Mouse (Mus musculus) heart, embryonic 12.5 days (tissue): ENCODE measurements around the gene Clic1. TPM values are rescaled to one million over a fixed set of nuclear protein-coding genes. Genes with fewer than 3 reads are reported as not detected.

Experiments used
- ATAC-seq: fragments of 200-750 bp; cut with Nextera tagmentation; 2 replicates; pipeline ENCODE4 v1.8.0; 2017; ENCODE audit warnings: moderate TSS enrichment, moderate library complexity; ENCODE audit not compliant: insufficient number of reproducible peaks, low FRiP score
- H3K27ac ChIP-seq: fragments of 300-500 bp; sonication (generic); 2 replicates; pipeline ENCODE4 v1.5.1; 2016; ENCODE audit warnings: mild to moderate bottlenecking, moderate library complexity; ENCODE audit not compliant: poor library complexity, severe bottlenecking
- H3K27me3 ChIP-seq: fragments of 300-500 bp; sonication (generic); replicated peaks from 2 replicates; pipeline ENCODE4 v1.6.1; 2016; ENCODE audit warnings: mild to moderate bottlenecking, moderate library complexity
- H3K36me3 ChIP-seq: fragments of 300-500 bp; sonication (generic); 2 replicates; pipeline ENCODE4 v1.6.1; 2016; ENCODE audit warnings: mild to moderate bottlenecking, moderate library complexity
- H3K4me1 ChIP-seq: fragments of 300-500 bp; sonication (generic); replicated peaks from 2 replicates; pipeline ENCODE4 v1.6.1; 2016; ENCODE audit warnings: mild to moderate bottlenecking
- H3K4me2 ChIP-seq: fragments of 300-500 bp; sonication (generic); 2 replicates; pipeline ENCODE4 v1.6.1; 2016; ENCODE audit warnings: mild to moderate bottlenecking, moderate library complexity
- H3K4me3 ChIP-seq: fragments of 300-500 bp; sonication (generic); 2 replicates; pipeline ENCODE4 v1.5.1; 2016; ENCODE audit warnings: mild to moderate bottlenecking
- H3K9ac ChIP-seq: fragments of 300-500 bp; sonication (generic); 2 replicates; pipeline ENCODE4 v1.6.1; 2016; ENCODE audit warnings: mild to moderate bottlenecking, moderate library complexity
- H3K9me3 ChIP-seq: fragments of 300-500 bp; sonication (generic); replicated peaks from 2 replicates; pipeline ENCODE4 v1.6.1; 2016; ENCODE audit warnings: mild to moderate bottlenecking, moderate library complexity
- WGBS: fragments of 180-500 bp; shearing (Covaris S2); methylation state at CpG from one replicate; pipeline ENCODE4 v1.1.7; 2016; 5-methylcytosine and 5-hydroxymethylcytosine counted together
- polyA plus RNA-seq: library from polyadenylated mRNA; unstranded; fragments of >200 nt; fragmentation: Nextera tagmentation; extraction: Ambion mirVana; gene quantifications from 2 replicates; pipeline ENCODE4 v1.2.1, GENCODE M21; 2016

Gene Clic1
- polyA plus RNA-seq, 1 experiment from 2014 or later = 349 TPM

- WGBS = 77% methylated on average over 16 of the region's 16 CpGs
Measured at GRCm38 (mm10) chr17:35082841-35083576, 33.2 kb downstream of the Clic1 start.

DNA sequence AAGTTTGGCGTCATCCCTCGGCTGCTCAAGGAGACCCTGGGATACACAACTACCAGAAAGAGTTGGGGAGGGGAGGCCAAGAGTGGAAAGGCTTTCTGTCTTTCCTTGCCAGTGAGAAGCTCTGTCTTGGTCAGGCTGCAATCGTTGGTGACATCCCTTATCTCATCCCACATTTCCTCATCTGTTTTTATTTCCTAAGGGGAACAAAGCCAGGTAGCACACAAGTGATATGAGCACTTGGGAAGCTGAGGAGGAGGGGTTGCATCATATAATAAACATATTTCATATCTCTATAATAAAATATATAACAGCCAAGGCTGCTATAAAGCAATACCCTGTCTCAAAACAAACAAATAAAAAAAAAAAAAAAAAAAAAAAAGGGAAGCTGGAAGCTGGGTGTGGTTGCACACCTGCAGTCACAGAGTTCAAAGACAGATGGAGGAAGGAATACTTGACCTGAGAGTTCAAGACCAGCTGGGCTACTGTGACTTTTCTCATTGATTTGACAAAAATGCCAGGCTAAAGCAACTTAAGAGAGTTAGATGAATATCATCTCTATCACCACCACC, 34.2 kb downstream of the Clic1 start:
- Histone ChIP-seq H3K27ac (no peak overlapping the region), H3K9ac (no peak overlapping the region), H3K4me2 (no peak overlapping the region), H3K4me1 (peaks cover 23% of the 10 kb centered on the region), H3K27me3 (0 out of 2 replicates have a peak, but pooled peaks cover 9% of the 10 kb centered on the region), H3K9me3 (no peaks in the 10 kb centered on the region), H3K36me3 (no peaks in the 10 kb centered on the region), H3K4me3 (no peak overlapping the region)
- no peak for ATAC-seq
- WGBS = 45% methylated on average over 3 of the region's 3 CpGs

More at GRCm38 (mm10) chr17:35082841-35083576, 33.2 kb downstream of the Clic1 start:
- peaks cover 26% of the 10 kb centered on the region for H3K4me1 ChIP-seq
- H3K27me3 ChIP-seq = 0 out of 2 replicates have a peak, but pooled peaks cover 9% of the 10 kb centered on the region
- no peak for ATAC-seq
- no peaks in the 10 kb centered on the region for H3K9me3 ChIP-seq
- H3K9ac ChIP-seq = no peak overlapping the region
- H3K27ac ChIP-seq = no peak overlapping the region
- H3K36me3 ChIP-seq = no peaks in the 10 kb centered on the region
- H3K4me3 ChIP-seq = no peak overlapping the region
- H3K4me2 ChIP-seq = no peak overlapping the region

DNA sequence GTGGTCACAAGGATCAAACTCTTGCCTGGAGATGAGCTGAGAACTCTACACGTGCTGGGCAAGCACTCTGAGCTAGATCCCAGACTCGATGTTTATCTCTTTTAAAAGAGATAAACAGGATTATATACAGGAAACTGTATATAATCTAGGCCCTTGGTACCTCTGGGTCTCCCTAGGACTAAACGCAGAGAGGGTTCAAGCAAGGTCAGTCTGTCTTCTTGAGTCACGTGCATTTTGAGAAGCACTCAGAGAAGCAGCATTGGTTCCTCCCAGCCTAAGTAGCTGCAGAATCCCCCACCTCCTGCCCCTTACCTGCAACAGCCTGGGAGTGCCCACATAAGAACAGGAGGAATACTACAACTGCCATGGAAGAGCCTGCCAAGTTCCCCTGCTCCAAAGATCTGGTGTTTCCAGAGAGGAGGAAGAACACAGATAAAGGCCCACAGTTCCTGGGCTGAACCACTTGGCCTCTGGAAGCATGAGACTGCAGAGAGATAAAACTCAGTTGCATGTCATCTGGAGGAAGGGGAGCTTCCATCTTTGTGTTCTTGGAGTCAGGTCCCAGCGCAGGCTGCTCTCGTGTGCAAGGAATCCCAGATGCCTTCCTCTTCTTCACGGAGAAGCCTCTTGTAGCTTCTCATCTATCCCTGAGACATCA, 35.6 kb downstream of the Clic1 start, which contains the start of gene Ly6g6f:
Gene Ly6g6f, minus strand, starts transcription at position 403 of the 658 bp plus-strand sequence.
- peaks cover 18% of the 10 kb centered on the region for H3K4me1 ChIP-seq
- WGBS = 49% methylated on average over 7 of the region's 7 CpGs
- H3K36me3 ChIP-seq = 0 out of 2 replicates have a peak, but pooled peaks cover 1% of the 10 kb centered on the region
- H3K4me2 ChIP-seq = no peak within 1 kb of the TSS
- H3K9ac ChIP-seq = peak within 1 kb of the TSS; percentile 6; the same call in 1 of the 2 replicates
- no peaks in the 10 kb centered on the region for H3K9me3 ChIP-seq
- H3K4me3 ChIP-seq = no peak within 1 kb of the TSS
- H3K27me3 ChIP-seq = 0 out of 2 replicates have a peak, but pooled peaks cover 9% of the 10 kb centered on the region
- no peak within 1 kb of the TSS for H3K27ac ChIP-seq
- ATAC-seq = no peak

DNA sequence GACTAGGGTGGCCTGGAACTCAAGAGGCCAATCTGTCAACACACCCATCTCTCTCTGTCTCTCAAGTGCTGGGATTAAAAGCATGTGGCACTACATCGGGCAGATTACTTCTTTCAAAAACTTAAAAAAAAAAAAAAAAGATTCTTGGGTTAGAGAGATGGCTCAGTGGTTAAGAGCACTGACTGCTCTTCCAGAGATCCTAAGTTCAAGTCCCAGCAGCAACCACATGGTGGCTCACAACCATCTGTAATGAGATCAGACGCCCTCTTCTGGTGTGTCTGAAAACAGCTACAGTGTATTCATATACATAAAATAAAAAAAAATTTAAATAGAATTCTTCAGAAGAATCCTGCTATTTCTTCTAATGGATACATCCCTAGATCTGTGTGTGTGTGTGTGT, 38.4 kb downstream of the Clic1 start:
- no peak for ATAC-seq
- Histone ChIP-seq H3K4me2 (no peak overlapping the region), H3K9me3 (no peaks in the 10 kb centered on the region), H3K27ac (no peak overlapping the region), H3K9ac (no peak overlapping the region), H3K4me1 (peaks cover 19% of the 10 kb centered on the region), H3K36me3 (peaks cover 28% of the 10 kb centered on the region), H3K4me3 (no peak overlapping the region), H3K27me3 (no peaks in the 10 kb centered on the region)
- WGBS = 31% methylated on average over 2 of the region's 2 CpGs

DNA sequence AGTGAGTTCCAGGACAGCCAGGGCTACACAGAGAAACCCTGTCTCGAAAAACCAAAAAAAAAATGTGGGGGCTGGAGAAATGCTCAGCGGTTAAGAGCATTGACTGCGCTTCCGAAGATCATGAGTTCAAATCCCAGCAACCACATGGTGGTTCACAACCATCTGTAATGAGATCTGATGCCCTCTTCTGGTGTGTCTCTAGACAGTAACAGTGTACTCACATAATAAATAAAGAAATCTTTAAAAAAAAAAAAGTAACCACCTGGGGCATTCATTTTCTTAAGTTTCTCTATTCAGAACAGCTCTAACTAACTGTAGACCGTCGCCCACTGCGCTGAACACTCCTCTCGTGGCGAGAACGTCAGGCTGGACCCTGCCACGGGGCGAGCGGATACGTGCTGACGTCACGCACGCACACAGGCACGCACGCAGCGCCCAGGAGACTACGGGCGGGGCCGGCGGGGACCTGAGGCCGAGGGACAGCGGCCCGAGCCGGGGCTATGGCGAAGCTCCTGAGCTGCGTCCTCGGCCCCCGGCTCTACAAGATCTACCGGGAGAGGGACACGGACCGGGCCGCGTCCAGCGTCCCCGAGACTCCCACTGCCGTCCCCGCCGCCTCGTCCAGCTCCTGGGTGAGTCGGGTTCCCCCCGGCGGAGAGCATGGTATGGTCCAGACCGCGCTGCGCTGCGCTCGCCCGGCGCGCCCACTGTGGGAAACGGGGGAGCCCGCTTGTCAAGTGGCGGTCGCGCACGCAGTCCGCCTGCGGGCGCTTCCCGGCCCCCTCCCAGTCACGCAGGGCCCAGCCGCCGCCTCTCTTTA, 39.3 kb downstream of the Clic1 start, which contains the start of gene Abhd16a:
Gene Abhd16a, plus strand, starts transcription at position 439 of the 820 bp plus-strand sequence.
- Histone ChIP-seq H3K27ac (peak within 1 kb of the TSS; percentile 94), H3K4me1 (peaks cover 19% of the 10 kb centered on the region), H3K27me3 (no peaks in the 10 kb centered on the region), H3K4me2 (peak within 1 kb of the TSS; percentile 72), H3K4me3 (peak within 1 kb of the TSS; percentile 71), H3K9ac (peak within 1 kb of the TSS; percentile 89), H3K36me3 (peaks cover 35% of the 10 kb centered on the region), H3K9me3 (no peaks in the 10 kb centered on the region)
- WGBS = 3% methylated on average over 65 of the region's 67 CpGs
- ATAC-seq = peak; percentile 97

GRCm38 (mm10) chr17:35090166-35090932, 40.6 kb downstream of the Clic1 start:
- no peaks in the 10 kb centered on the region for H3K27me3 ChIP-seq
- peaks cover 22% of the 10 kb centered on the region for H3K4me1 ChIP-seq
- H3K4me2 ChIP-seq = peak overlapping the region; percentile 72
- peak overlapping the region; percentile 89 for H3K9ac ChIP-seq
- no peak for ATAC-seq
- no peaks in the 10 kb centered on the region for H3K9me3 ChIP-seq
- WGBS = 63% methylated on average over 8 of the region's 8 CpGs
- peaks cover 47% of the 10 kb centered on the region for H3K36me3 ChIP-seq
- no peak overlapping the region; the same call in 1 of the 2 replicates for H3K27ac ChIP-seq
- H3K4me3 ChIP-seq = peak overlapping the region; percentile 71

- Histone ChIP-seq H3K9ac (no peak overlapping the region), H3K36me3 (peaks cover 70% of the 10 kb centered on the region), H3K9me3 (no peaks in the 10 kb centered on the region), H3K4me3 (no peak overlapping the region), H3K27ac (no peak overlapping the region), H3K4me2 (no peak overlapping the region), H3K4me1 (peaks cover 18% of the 10 kb centered on the region), H3K27me3 (no peaks in the 10 kb centered on the region)
- no peak for ATAC-seq
- WGBS = 89% methylated on average over 14 of the region's 14 CpGs
Measured at GRCm38 (mm10) chr17:35092403-35093198, 42.8 kb downstream of the Clic1 start.

GRCm38 (mm10) chr17:35094475-35095365, 45.0 kb downstream of the Clic1 start:
- no peak overlapping the region for H3K4me3 ChIP-seq
- WGBS = 72% methylated on average over 15 of the region's 15 CpGs
- no peak overlapping the region for H3K27ac ChIP-seq
- H3K4me1 ChIP-seq = peaks cover 18% of the 10 kb centered on the region
- H3K9me3 ChIP-seq = no peaks in the 10 kb centered on the region
- H3K9ac ChIP-seq = 0 out of 2 replicates have a peak overlapping the region, but pooled peaks have one; percentile 11
- no peak overlapping the region for H3K4me2 ChIP-seq
- no peaks in the 10 kb centered on the region for H3K27me3 ChIP-seq
- H3K36me3 ChIP-seq = peaks cover 90% of the 10 kb centered on the region
- ATAC-seq = no peak

- Histone ChIP-seq H3K27ac (no peak overlapping the region), H3K9ac (peak overlapping the region; percentile 38; the same call in 1 of the 2 replicates), H3K4me1 (peaks cover 16% of the 10 kb centered on the region), H3K27me3 (no peaks in the 10 kb centered on the region), H3K4me3 (no peak overlapping the region), H3K9me3 (no peaks in the 10 kb centered on the region), H3K4me2 (no peak overlapping the region), H3K36me3 (peaks cover 96% of the 10 kb centered on the region)
- ATAC-seq = no peak
- 81% methylated on average over 12 of the region's 12 CpGs for WGBS
Measured at GRCm38 (mm10) chr17:35096597-35096996, 46.8 kb downstream of the Clic1 start.
